Mouse (Mus musculus): ENCODE measurements around the gene Mrpl45. TPM values are rescaled to one million over a fixed set of nuclear protein-coding genes. Genes with fewer than 3 reads are reported as not detected.

Mrpl45 gene
- polyA plus RNA-seq, 1 experiment from 2014 or later = 65.7 TPM

DNA sequence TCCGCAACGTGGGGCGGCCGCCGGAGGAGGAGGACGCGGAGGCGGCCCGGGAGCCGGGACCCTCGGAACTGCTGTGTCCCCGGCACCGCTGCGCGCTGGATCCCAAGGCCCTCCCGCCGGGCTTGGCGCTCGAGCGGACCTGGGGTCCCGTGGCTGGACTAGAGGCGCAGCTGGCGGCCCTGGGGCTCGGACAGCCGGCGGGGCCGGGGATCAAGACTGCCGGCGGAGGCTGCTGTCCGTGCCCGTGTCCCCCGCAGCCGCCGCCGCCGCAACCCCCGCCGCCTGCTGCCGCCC is 47.1 kb downstream of the Mrpl45 start:
- Histone ChIP-seq H3K27me3 (replicated peaks; ENCODE audit: low read depth, poor library complexity, severe bottlenecking) (no peaks in the 10 kb centered on the region), H3K9me3 (no peaks in the 10 kb centered on the region), H3K4me1 (peaks cover 37% of the 10 kb centered on the region), H3K36me3 (replicated peaks) (peaks cover 4% of the 10 kb centered on the region; the same call in 1 of the 2 replicates), H3K27ac (replicated peaks) (peak overlapping the region; percentile 94), H3K4me3 (peak overlapping the region; percentile 100)
- under 1% methylated on average over 39 of the region's 39 CpGs for WGBS
- peak; percentile 71 for DNase-seq (ENCODE audit: low spot score)

DNA sequence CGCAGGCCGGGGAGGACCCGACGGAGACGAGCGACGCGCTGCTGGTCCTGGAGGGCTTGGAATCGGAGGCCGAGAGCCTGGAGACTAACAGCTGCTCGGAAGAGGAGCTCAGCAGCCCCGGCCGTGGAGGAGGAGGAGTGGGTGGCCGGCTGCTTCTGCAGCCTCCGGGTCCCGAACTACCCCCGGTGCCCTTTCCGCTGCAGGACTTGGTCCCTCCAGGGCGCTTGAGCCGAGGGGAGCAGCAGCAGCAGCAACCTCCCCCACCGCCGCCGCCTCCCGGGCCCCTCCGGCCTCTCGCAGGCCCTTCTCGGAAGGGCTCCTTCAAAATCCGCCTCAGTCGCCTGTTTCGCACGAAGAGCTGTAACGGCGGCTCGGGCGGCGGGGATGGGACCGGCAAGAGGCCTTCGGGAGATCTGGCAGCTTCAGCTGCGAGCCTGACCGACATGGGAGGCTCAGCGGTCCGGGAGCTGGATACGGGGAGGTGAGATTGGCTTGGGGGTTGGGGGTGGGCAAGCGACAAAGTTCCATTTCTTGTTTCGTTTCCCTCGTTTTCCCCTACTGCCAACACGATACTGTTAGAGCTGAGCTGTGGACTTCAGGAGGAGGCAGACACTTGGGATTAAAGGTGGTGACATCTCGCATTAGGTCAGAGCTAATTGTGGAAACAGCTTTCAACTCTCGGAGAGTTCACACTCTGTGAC is 47.6 kb downstream of the Mrpl45 start:
- H3K4me1 ChIP-seq = peaks cover 37% of the 10 kb centered on the region
- H3K36me3 ChIP-seq (replicated peaks) = peaks cover 8% of the 10 kb centered on the region
- DNase-seq (ENCODE audit: low spot score) = peak; percentile 66
- H3K9me3 ChIP-seq = no peaks in the 10 kb centered on the region
- WGBS = under 1% methylated on average over 49 of the region's 49 CpGs
- peak overlapping the region; percentile 94 for H3K27ac ChIP-seq (replicated peaks)
- H3K27me3 ChIP-seq (replicated peaks; ENCODE audit: low read depth, poor library complexity, severe bottlenecking) = no peaks in the 10 kb centered on the region
- H3K4me3 ChIP-seq = peak overlapping the region; percentile 100

DNA sequence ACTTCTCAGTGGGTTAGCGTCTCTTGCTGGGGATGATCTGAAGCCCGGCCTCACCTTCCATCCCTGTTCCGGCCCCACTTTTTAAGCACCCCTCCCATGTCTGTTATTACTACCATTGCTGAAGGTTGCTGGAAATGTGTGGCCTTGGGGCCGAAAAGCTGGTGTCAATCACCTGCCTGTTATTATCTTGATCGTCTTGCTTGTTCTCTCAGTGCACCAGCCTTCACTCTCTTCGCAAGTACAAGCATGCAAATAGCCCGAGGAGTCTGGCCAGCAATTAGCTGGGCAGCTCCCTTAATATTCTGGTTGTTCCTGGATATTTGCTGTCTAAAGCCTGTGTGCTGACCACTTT is 48.1 kb downstream of the Mrpl45 start:
- H3K9me3 ChIP-seq = no peaks in the 10 kb centered on the region
- 3% methylated on average over 7 of the region's 7 CpGs for WGBS
- no peak overlapping the region for H3K27ac ChIP-seq (replicated peaks)
- H3K4me3 ChIP-seq = peak overlapping the region; percentile 100
- peaks cover 37% of the 10 kb centered on the region for H3K4me1 ChIP-seq
- H3K36me3 ChIP-seq (replicated peaks) = peaks cover 13% of the 10 kb centered on the region
- H3K27me3 ChIP-seq (replicated peaks; ENCODE audit: low read depth, poor library complexity, severe bottlenecking) = no peaks in the 10 kb centered on the region
- DNase-seq (ENCODE audit: low spot score) = peak; percentile 43

DNA sequence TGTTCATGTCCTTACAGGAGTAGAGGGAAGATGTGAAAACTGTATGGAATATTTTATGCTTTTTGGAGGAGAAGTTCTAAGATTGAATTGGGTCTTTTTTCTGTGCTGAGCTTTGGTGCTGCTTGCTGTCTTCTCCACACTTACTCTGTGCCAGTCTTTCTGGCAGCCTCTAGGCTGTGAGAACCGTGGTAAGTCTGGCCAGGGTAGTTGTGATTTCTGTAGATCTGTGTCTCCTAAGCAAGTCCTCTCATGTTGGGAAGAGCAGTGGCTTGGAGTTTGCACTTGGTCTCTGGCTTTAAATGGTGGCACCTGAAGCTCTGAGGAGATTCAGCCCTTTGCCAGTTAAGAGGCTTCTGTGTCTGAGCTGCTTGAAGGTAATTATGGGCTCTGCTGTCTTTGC is 50.0 kb downstream of the Mrpl45 start:
- Histone ChIP-seq H3K27ac (replicated peaks) (no peak overlapping the region), H3K4me3 (peak overlapping the region; percentile 100)

DNA sequence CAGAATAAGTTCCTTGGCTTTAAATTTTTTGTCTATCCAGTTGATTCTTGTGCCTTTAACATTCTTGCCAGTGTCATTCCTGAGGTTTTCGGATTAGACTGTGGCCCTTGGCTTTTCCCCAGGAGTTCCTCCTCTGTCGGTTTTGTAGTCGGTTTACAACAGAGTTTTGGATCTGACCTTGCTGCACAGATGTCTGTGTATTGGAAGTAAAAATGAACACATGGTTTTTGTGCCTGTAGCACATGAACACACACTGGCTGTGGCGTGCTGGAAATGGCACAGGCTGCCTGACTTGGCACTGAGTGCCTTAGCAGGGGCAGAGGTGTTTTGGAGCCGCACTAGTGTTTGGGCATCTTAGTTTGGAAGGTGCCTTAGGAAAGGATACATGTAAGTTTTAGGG is 53.0 kb downstream of the Mrpl45 start:
- Histone ChIP-seq H3K4me1 (peaks cover 25% of the 10 kb centered on the region), H3K27me3 (replicated peaks; ENCODE audit: low read depth, poor library complexity, severe bottlenecking) (no peaks in the 10 kb centered on the region), H3K4me3 (no peak overlapping the region), H3K36me3 (replicated peaks) (peaks cover 26% of the 10 kb centered on the region), H3K27ac (replicated peaks) (no peak overlapping the region), H3K9me3 (no peaks in the 10 kb centered on the region)
- 90% methylated on average over 5 of the region's 5 CpGs for WGBS
- DNase-seq (ENCODE audit: low spot score) = no peak

More for the DNA sequence above, 50.0 kb downstream of the Mrpl45 start:
- 68% methylated on average over 1 of the region's 1 CpGs for WGBS
- DNase-seq (ENCODE audit: low spot score) = no peak
- peaks cover 15% of the 10 kb centered on the region for H3K36me3 ChIP-seq (replicated peaks)
- H3K27me3 ChIP-seq (replicated peaks; ENCODE audit: low read depth, poor library complexity, severe bottlenecking) = no peaks in the 10 kb centered on the region
- peaks cover 37% of the 10 kb centered on the region for H3K4me1 ChIP-seq
- no peaks in the 10 kb centered on the region for H3K9me3 ChIP-seq

DNA sequence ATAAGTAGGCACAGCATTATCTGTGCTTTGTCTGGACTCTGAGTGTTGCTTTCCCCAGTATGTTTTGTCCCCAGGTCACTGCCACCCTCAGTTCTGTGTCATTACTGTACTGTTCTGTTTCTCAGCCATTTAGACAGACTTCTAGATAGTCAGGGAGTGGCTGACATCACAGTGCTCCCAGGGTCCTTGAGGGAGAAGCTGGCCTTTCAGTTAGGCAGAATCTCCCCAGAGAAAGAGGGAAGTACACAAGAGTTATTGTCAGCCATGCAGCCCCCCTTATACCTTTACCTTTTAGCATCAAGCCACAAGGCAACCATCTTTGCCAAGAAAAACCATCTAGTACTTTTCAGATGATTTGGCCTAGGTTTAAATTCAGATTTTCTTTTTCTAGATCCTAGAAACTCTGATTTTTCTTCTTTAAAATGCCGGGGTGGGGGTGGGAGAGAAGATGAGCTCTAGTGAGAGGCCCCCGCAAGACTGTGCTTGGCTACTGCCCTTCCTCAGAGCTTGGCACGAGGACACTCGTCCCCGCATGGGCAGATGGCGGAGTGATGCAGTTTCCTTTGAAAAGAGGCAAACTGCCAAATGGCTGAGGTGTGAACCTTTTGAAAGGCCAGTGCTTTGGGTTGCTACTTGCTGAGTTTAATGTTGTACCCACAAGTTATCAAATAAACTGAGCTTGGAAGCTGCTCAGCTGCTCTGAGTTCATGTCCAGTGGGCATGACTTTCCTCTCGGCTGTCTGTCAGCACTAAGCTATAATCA is 55.0 kb downstream of the Mrpl45 start:
- Histone ChIP-seq H3K27ac (replicated peaks) (no peak overlapping the region), H3K4me1 (peaks cover 5% of the 10 kb centered on the region), H3K36me3 (replicated peaks) (peaks cover 43% of the 10 kb centered on the region), H3K27me3 (replicated peaks; ENCODE audit: low read depth, poor library complexity, severe bottlenecking) (no peaks in the 10 kb centered on the region), H3K9me3 (no peaks in the 10 kb centered on the region), H3K4me3 (no peak overlapping the region)
- no peak for DNase-seq (ENCODE audit: low spot score)
- 93% methylated on average over 7 of the region's 7 CpGs for WGBS

DNA sequence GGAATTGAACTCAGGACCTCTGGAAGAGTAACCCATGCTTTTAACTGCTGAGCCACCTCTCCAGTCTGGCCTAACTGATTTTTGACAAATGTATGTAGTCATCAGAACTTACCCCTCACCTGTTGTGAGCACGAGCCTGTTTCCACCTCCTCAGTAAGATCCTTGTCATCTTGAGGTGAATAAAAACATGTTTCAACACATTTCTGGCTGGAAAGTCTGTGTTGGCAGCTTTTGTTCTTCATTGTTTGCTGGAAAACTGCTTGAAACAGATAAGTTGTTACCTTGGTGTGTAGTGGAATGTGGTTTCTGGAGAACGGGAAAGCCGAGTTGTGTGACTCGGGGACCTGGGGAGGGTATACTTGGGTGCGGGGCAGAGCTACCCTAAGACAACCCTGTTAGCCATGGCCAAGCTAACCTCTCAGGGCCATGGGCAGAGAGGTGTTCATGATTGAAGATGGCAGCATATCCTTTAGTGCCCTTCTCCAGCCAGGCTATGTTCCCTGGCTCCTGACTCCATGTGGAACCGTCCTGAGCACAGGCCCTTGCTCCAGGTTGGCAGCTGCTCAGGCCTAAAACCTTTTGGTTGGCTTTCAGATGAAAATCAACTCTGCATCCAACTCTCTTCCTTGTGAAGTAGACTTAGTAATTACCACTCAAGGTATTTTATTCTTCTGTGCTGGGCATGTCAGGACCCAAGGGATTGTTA is 56.8 kb downstream of the Mrpl45 start:
- Histone ChIP-seq H3K27me3 (replicated peaks; ENCODE audit: low read depth, poor library complexity, severe bottlenecking) (no peaks in the 10 kb centered on the region), H3K4me3 (no peak overlapping the region), H3K4me1 (no peaks in the 10 kb centered on the region), H3K36me3 (replicated peaks) (peaks cover 57% of the 10 kb centered on the region), H3K27ac (replicated peaks) (no peak overlapping the region), H3K9me3 (no peaks in the 10 kb centered on the region)
- DNase-seq (ENCODE audit: low spot score) = no peak
- 90% methylated on average over 6 of the region's 6 CpGs for WGBS

DNA sequence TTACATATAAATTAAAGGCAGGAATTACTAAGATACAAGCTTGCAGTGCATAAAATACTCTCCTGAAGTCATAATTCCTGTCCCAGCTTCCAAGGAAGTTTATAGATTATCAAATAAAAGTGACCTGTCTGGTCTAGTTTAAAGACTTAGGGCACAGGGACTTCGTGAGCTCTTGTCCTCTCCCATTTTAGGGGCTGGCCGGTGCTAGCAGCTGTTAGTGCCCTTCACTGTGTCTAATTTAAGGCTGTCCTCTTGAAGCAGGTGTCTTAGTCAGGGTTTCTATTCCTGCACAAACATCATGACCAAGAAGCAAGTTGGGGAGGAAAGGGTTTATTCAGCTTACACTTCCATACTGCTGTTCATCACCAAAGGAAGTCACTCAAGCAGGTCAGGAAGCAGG is 57.9 kb downstream of the Mrpl45 start:
- H3K4me3 ChIP-seq = no peak overlapping the region
- H3K4me1 ChIP-seq = no peaks in the 10 kb centered on the region
- no peak for DNase-seq (ENCODE audit: low spot score)
- 91% methylated on average over 2 of the region's 2 CpGs for whole genome bisulfite sequencing
- H3K27ac ChIP-seq (replicated peaks) = no peak overlapping the region
- H3K9me3 ChIP-seq = no peaks in the 10 kb centered on the region
- H3K36me3 ChIP-seq (replicated peaks) = peaks cover 61% of the 10 kb centered on the region
- no peaks in the 10 kb centered on the region for H3K27me3 ChIP-seq (replicated peaks; ENCODE audit: low read depth, poor library complexity, severe bottlenecking)

Other genes starting within 250 kb of the Mrpl45 start
- gene Tbx21, start 200.4 kb upstream of the Mrpl45 start, polyA plus RNA-seq (2016; fragmentation: Nextera tagmentation; extraction: Ambion mirVana) = 0.11 and 0.17 TPM in 2 replicates
- gene Tbkbp1, start 164.2 kb upstream of the Mrpl45 start, polyA plus RNA-seq (2016; fragmentation: Nextera tagmentation; extraction: Ambion mirVana) = 4.7 and 5.1 TPM in 2 replicates
- 85.5 and 85.9 TPM in 2 replicates for gene Kpnb1, start 127.8 kb upstream of the Mrpl45 start, polyA plus RNA-seq (2016; fragmentation: Nextera tagmentation; extraction: Ambion mirVana)
- gene Npepps, start 35.1 kb upstream of the Mrpl45 start, polyA plus RNA-seq (2016; fragmentation: Nextera tagmentation; extraction: Ambion mirVana) = 85.5 and 88.1 TPM in 2 replicates
- gene Gpr179, start 36.4 kb downstream of the Mrpl45 start, polyA plus RNA-seq (2016; fragmentation: Nextera tagmentation; extraction: Ambion mirVana) = 0.05 and 0.07 TPM in 2 replicates
- gene Socs7, start 46.8 kb downstream of the Mrpl45 start, polyA plus RNA-seq (2016; fragmentation: Nextera tagmentation; extraction: Ambion mirVana) = 3.3 TPM in 2 replicates
- gene Arhgap23, start 99.8 kb downstream of the Mrpl45 start, polyA plus RNA-seq (2016; fragmentation: Nextera tagmentation; extraction: Ambion mirVana) = 2.4 TPM in 2 replicates
- gene 4933428G20Rik, start 184.6 kb downstream of the Mrpl45 start, polyA plus RNA-seq (2016; fragmentation: Nextera tagmentation; extraction: Ambion mirVana) = 0.35 and 0.54 TPM in 2 replicates